Mouse (Mus musculus): ENCODE results near the gene Amigo3.

Gene Amigo3

GRCm38 (mm10) chr9:108085261-108085660 is 32.3 kb downstream of the Amigo3 start:
- DNase-seq (ENCODE audit: low spot score), result no peak

- no peak for DNase-seq (ENCODE audit: low spot score)
Measured at GRCm38 (mm10) chr9:108090611-108091120, 37.7 kb downstream of the Amigo3 start.

GRCm38 (mm10) chr9:108093586-108093985 is 40.6 kb downstream of the Amigo3 start:
- no peak for DNase-seq (ENCODE audit: low spot score)

- peak; percentile 96 for DNase-seq (ENCODE audit: low spot score)
Measured at GRCm38 (mm10) chr9:108094184-108094941, 41.4 kb downstream of the Amigo3 start, which contains the start of gene Apeh. Gene Apeh, minus strand, starts transcription at chr9:108094606.

DNA sequence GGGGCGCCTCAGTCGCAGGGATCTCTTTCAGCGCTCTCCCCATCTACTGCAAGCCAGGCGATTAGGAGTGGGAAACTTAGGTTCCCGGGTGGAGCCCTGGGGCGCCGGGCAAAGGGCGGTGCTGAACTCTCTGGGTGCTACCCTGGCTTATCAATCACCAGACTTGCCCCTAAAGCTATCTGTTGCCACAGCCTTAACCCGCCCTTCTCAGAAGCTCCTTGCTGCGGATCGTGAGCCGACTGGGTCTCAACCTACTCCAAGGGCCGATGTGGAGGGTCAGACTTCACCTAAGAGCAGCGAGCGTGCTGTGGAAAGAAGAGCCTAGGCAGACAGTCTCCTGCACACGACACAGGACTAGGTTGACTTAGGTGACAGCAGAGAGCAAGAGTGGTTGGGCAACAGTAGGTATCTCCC is 42.0 kb downstream of the Amigo3 start:
- DNase-seq (ENCODE audit: low spot score), result no peak

DNA sequence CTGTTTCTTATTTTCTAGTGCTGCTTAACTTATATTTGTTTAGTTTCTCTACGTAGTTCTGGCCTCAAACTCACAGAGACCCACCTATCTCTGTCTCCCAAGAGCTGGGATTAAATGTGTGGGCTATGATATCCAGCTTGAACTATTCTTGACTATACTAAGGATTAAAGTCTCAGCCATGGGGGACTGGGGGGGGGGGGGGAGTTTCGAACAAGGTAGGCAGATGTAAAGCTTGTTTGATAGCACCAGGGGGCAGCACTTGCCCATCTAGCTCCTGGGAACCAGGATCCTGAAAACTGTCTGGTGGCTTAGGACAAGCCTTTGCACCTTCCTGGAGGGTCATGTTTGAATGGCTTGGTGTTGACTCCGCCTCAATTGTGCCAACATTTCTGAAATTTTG is 42.6 kb downstream of the Amigo3 start:
- peak; percentile 49 for DNase-seq (ENCODE audit: low spot score)

GRCm38 (mm10) chr9:108095949-108096712 is 43.2 kb downstream of the Amigo3 start:
- DNase-seq (ENCODE audit: low spot score), result no peak

- DNase-seq (ENCODE audit: low spot score), result no peak
Measured at GRCm38 (mm10) chr9:108099619-108100018, 46.7 kb downstream of the Amigo3 start.

GRCm38 (mm10) chr9:108104766-108105548 is 52.0 kb downstream of the Amigo3 start:
- no peak for DNase-seq (ENCODE audit: low spot score)

Measured in lung, postnatal 25 days (tissue).